Mouse (Mus musculus): Measurements from ENCODE around the gene Dera. TPM values are rescaled to one million over a fixed set of nuclear protein-coding genes. Genes with fewer than 3 reads are reported as not detected.

Gene Dera
- total RNA-seq, 2 experiments from 2014 or later, result 9.8 to 11.7 TPM

GRCm38 (mm10) chr6:137803456-137804005 lies 49.2 kb downstream of the Dera start:
- intact Hi-C loops (cut with DNase I), result no loop called here
- no peak for DNase-seq

GRCm38 (mm10) chr6:137804121-137804520 lies 49.8 kb downstream of the Dera start:
- DNase-seq, result no peak
- intact Hi-C loops (cut with DNase I), result no loop called here

GRCm38 (mm10) chr6:137804606-137805005 lies 50.3 kb downstream of the Dera start:
- DNase-seq, result no peak
- intact Hi-C loops (cut with DNase I), result no loop called here

GRCm38 (mm10) chr6:137806342-137806741 lies 52.0 kb downstream of the Dera start:
- intact Hi-C loops (cut with DNase I), result no loop called here
- DNase-seq, result no peak

GRCm38 (mm10) chr6:137806806-137807205 lies 52.5 kb downstream of the Dera start:
- no peak for DNase-seq
- intact Hi-C loops (cut with DNase I), result no loop called here

- intact Hi-C loops (cut with DNase I), result no loop called here
- no peak for DNase-seq
Observed at GRCm38 (mm10) chr6:137807296-137807695, 53.0 kb downstream of the Dera start.

GRCm38 (mm10) chr6:137808706-137809105 lies 54.4 kb downstream of the Dera start:
- intact Hi-C loops (cut with DNase I), result no loop called here
- DNase-seq, result no peak

GRCm38 (mm10) chr6:137810136-137810535 lies 55.8 kb downstream of the Dera start:
- intact Hi-C loops (cut with DNase I), result no loop called here
- no peak for DNase-seq

GRCm38 (mm10) chr6:137814006-137814405 lies 59.7 kb downstream of the Dera start:
- DNase-seq, result no peak
- intact Hi-C loops (cut with DNase I), result no loop called here

GRCm38 (mm10) chr6:137816508-137816907 lies 62.2 kb downstream of the Dera start:
- no peak for DNase-seq
- intact Hi-C loops (cut with DNase I), result no loop called here

GRCm38 (mm10) chr6:137822550-137822949 lies 68.2 kb downstream of the Dera start:
- no peak for DNase-seq
- intact Hi-C loops (cut with DNase I), result no loop called here

GRCm38 (mm10) chr6:137824046-137825021 lies 70.0 kb downstream of the Dera start:
- no peak for DNase-seq
- intact Hi-C loops (cut with DNase I), result no loop called here

GRCm38 (mm10) chr6:137825022-137825613 lies 70.8 kb downstream of the Dera start:
- intact Hi-C loops (cut with DNase I), result no loop called here
- DNase-seq, result no peak

GRCm38 (mm10) chr6:137829056-137829776 lies 74.9 kb downstream of the Dera start:
- no peak for DNase-seq

GRCm38 (mm10) chr6:137836799-137837198 lies 82.5 kb downstream of the Dera start:
- intact Hi-C loops (cut with DNase I), result no loop called here
- DNase-seq, result no peak

More at GRCm38 (mm10) chr6:137829056-137829776, 74.9 kb downstream of the Dera start:
- intact Hi-C loops (cut with DNase I), result no loop called here

- intact Hi-C loops (cut with DNase I), result no loop called here
- DNase-seq, result no peak
Observed at GRCm38 (mm10) chr6:137843337-137843736, 89.0 kb downstream of the Dera start.

- intact Hi-C loops (cut with DNase I), result no loop called here
- DNase-seq, result no peak
Observed at GRCm38 (mm10) chr6:137857198-137858194, 103.2 kb downstream of the Dera start.

GRCm38 (mm10) chr6:137869903-137870580 lies 115.7 kb downstream of the Dera start:
- no peak for DNase-seq
- intact Hi-C loops (cut with DNase I), result loop anchor here (5.0 kb wide), 1 partner anchor 282 kb away; no protein-coding TSS in a partner anchor

GRCm38 (mm10) chr6:137870667-137871066 lies 116.3 kb downstream of the Dera start:
- DNase-seq, result no peak
- intact Hi-C loops (cut with DNase I), result loop anchor here (5.0 kb wide), 1 partner anchor 282 kb away; no protein-coding TSS in a partner anchor

All from gastrocnemius, postnatal 36 days (tissue).